Mouse (Mus musculus) thymus, postnatal 10 days (tissue): ENCODE data around the gene Calr.
"Not testable (repeated sequence)": the region's sequence is repeated elsewhere in the genome, so short reads cannot be mapped to it uniquely, and the experiment has no call there.

Source experiments
- DNase-seq, 2 experiments: peaks; one replicate each; pipeline ENCODE4 v3.0.0; 2021; ENCODE audit warnings: low spot score in 2 of 2

Gene Calr

GRCm38 (mm10) chr8:84844397-84845070 lies 2.2 kb downstream of the Calr start:
- no peak for DNase-seq

- DNase-seq = no peak
These were observed 5.2 kb downstream of the Calr start for GRCm38 (mm10) chr8:84841514-84841913.

GRCm38 (mm10) chr8:84840248-84840999 lies 6.3 kb downstream of the Calr start, which contains the start of gene Rad23a:
Gene Rad23a (minus strand): TSS chr8:84840665.
- peak; percentile 86 to 87 for DNase-seq

- no peak for DNase-seq
These were observed 6.9 kb downstream of the Calr start for GRCm38 (mm10) chr8:84839875-84840247.

GRCm38 (mm10) chr8:84839411-84839810 lies 7.3 kb downstream of the Calr start:
- DNase-seq = no peak

GRCm38 (mm10) chr8:84838513-84838912 lies 8.2 kb downstream of the Calr start:
- DNase-seq = no peak

- DNase-seq = no peak
These were observed 8.7 kb downstream of the Calr start for GRCm38 (mm10) chr8:84837912-84838470.

- no peak for DNase-seq
These were observed 9.4 kb downstream of the Calr start for GRCm38 (mm10) chr8:84837149-84837911.

- DNase-seq = no peak
These were observed 11.6 kb downstream of the Calr start for GRCm38 (mm10) chr8:84834866-84835855.

GRCm38 (mm10) chr8:84834002-84834865 lies 12.5 kb downstream of the Calr start:
- DNase-seq = no peak

GRCm38 (mm10) chr8:84832759-84833742 lies 13.7 kb downstream of the Calr start:
- no peak for DNase-seq

- DNase-seq = peak; percentile 69 to 80
These were observed 14.6 kb downstream of the Calr start for GRCm38 (mm10) chr8:84832034-84832717.

- no peak for DNase-seq
These were observed 15.2 kb downstream of the Calr start, which contains the start of gene Gadd45gip1 for GRCm38 (mm10) chr8:84831490-84831889. Gene Gadd45gip1 (plus strand): TSS chr8:84831522.

- DNase-seq = not testable (repeated sequence)
These were observed 20.2 kb downstream of the Calr start for GRCm38 (mm10) chr8:84826518-84826917.

- DNase-seq = peak in 1 of 2 experiments; percentile 29
These were observed 21.1 kb downstream of the Calr start for GRCm38 (mm10) chr8:84825636-84826035.

- DNase-seq = peak; percentile 28 to 66
These were observed 23.1 kb downstream of the Calr start for GRCm38 (mm10) chr8:84823653-84824052.

GRCm38 (mm10) chr8:84822723-84823122 lies 24.0 kb downstream of the Calr start, which contains the start of gene Dand5:
Gene Dand5 (minus strand): TSS chr8:84822823.
- no peak for DNase-seq

- DNase-seq = no peak
These were observed 30.6 kb downstream of the Calr start for GRCm38 (mm10) chr8:84816117-84816516.
